Mouse (Mus musculus) embryonic facial prominence, embryonic 12.5 days (tissue): ENCODE data around the gene 4931422A03Rik. TPM values are rescaled to one million over a fixed set of nuclear protein-coding genes. Genes with fewer than 3 reads are reported as not detected.

Source experiments
- ATAC-seq: fragments of 200-750 bp; cut with Nextera tagmentation; 2 replicates; pipeline ENCODE4 v1.8.0; 2017; ENCODE audit not compliant: insufficient number of reproducible peaks, insufficient read depth, low FRiP score, low TSS enrichment
- H3K27ac ChIP-seq: fragments of 300-500 bp; sonication (generic); 2 replicates; pipeline ENCODE4 v1.5.1; 2016; ENCODE audit warnings: mild to moderate bottlenecking
- H3K27me3 ChIP-seq: fragments of 300-500 bp; sonication (generic); 2 replicates; pipeline ENCODE4 v1.6.1; 2016; ENCODE audit warnings: mild to moderate bottlenecking, moderate library complexity
- H3K36me3 ChIP-seq: fragments of 300-500 bp; sonication (generic); 2 replicates; pipeline ENCODE4 v1.6.1; 2016; ENCODE audit warnings: mild to moderate bottlenecking
- H3K4me1 ChIP-seq: fragments of 300-500 bp; sonication (generic); 2 replicates; pipeline ENCODE4 v1.6.1; 2016
- H3K4me2 ChIP-seq: fragments of 300-500 bp; sonication (generic); replicated peaks from 2 replicates; pipeline ENCODE4 v1.6.1; 2016; ENCODE audit warnings: mild to moderate bottlenecking, moderate library complexity
- H3K4me3 ChIP-seq: fragments of 300-500 bp; sonication (generic); 2 replicates; pipeline ENCODE4 v1.5.1; 2016; ENCODE audit warnings: mild to moderate bottlenecking
- H3K9ac ChIP-seq: fragments of 300-500 bp; sonication (generic); 2 replicates; pipeline ENCODE4 v1.6.1; 2016; ENCODE audit warnings: mild to moderate bottlenecking, moderate library complexity
- H3K9me3 ChIP-seq: fragments of 300-500 bp; sonication (generic); 2 replicates; pipeline ENCODE4 v1.6.1; 2016; ENCODE audit warnings: mild to moderate bottlenecking, moderate library complexity
- WGBS: fragments of 180-500 bp; shearing (Covaris S2); methylation state at CpG from one replicate; pipeline ENCODE4 v1.1.7; 2016; 5-methylcytosine and 5-hydroxymethylcytosine counted together
- polyA plus RNA-seq: library from polyadenylated mRNA; unstranded; fragments of >200 nt; fragmentation: Nextera tagmentation; extraction: Ambion mirVana; gene quantifications from 2 replicates; pipeline ENCODE4 v1.2.1, GENCODE M21; 2016

The 4931422A03Rik gene
- polyA plus RNA-seq, 1 experiment from 2014 or later: 3.0 TPM

DNA sequence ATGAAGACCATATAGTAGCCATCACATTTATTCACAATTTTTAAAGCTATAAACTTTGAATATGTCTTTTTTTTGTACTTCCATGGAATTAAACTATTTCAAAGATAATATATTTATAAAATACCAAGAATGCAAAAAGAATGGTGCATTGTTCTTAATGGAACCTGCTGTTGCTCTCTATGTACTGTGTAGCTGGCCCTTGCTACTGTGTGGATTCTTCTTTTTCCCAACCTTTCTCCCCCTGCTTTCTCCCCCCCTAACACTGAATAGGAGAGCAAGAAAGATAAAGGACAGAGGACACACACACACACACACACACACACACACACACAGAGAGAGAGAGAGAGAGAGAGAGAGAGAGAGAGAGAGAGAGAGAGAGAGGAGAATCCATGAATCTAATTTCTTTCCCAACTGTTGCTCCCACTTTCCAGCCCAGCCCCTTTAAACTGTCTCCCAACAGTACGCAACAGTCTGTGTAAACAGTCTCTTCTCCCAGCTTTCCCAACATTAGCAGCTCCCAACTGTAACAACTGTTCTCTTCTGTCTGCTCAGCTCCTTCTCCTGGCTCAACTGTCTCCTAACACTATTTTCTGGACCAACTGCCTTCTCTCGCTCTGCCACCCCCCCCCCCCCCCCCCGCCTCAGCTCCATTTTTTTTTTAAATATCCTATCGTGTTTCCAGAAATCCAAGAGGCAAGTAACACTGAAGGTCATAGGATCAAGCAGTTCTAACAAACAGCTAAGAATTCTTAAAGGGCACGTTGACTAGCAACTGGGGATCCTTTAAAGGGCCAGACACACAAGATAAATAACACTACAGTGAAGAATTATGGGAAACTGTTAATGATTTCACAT is 15.7 kb upstream of the 4931422A03Rik start:
- Histone ChIP-seq H3K36me3 (peaks cover 19% of the 10 kb centered on the region; the same call in 1 of the 2 replicates), H3K27ac (0 out of 2 replicates have a peak overlapping the region, but pooled peaks have one; percentile 41)
- WGBS: 38% methylated on average over 5 of the region's 5 CpGs

DNA sequence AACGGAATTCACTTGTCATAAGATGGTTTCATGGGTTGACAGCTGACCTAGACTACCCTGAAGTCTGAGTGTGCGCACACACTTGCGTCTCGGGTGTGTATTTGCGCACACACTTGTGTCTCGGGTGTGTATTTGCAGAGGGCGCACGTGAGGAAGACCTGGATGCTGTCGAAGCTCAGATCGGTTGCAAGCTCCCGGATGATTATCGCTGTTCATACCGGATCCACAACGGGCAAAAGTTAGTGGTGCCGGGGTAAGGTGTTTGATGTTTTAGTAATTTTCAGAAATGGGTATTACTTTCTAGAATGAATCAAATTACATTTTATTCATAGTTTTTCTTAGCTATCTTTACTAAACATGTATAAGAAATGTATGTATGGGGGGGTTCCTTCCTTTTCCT is 14.6 kb upstream of the 4931422A03Rik start:
- H3K36me3 ChIP-seq: peaks cover 13% of the 10 kb centered on the region; the same call in 1 of the 2 replicates
- no peak overlapping the region for H3K27ac ChIP-seq
- no peak overlapping the region for H3K9ac ChIP-seq
- no peaks in the 10 kb centered on the region for H3K9me3 ChIP-seq
- no peak for ATAC-seq
- H3K4me3 ChIP-seq: no peak overlapping the region
- 0 out of 2 replicates have a peak, but pooled peaks cover 4% of the 10 kb centered on the region for H3K4me1 ChIP-seq
- 93% methylated on average over 15 of the region's 15 CpGs for WGBS
- H3K4me2 ChIP-seq: no peak overlapping the region
- no peaks in the 10 kb centered on the region for H3K27me3 ChIP-seq

More for the DNA sequence above, 15.7 kb upstream of the 4931422A03Rik start:
- H3K4me2 ChIP-seq: no peak overlapping the region
- no peak overlapping the region for H3K4me3 ChIP-seq
- no peaks in the 10 kb centered on the region for H3K27me3 ChIP-seq
- H3K9me3 ChIP-seq: no peaks in the 10 kb centered on the region
- no peak for ATAC-seq
- H3K4me1 ChIP-seq: 0 out of 2 replicates have a peak, but pooled peaks cover 4% of the 10 kb centered on the region
- H3K9ac ChIP-seq: no peak overlapping the region

DNA sequence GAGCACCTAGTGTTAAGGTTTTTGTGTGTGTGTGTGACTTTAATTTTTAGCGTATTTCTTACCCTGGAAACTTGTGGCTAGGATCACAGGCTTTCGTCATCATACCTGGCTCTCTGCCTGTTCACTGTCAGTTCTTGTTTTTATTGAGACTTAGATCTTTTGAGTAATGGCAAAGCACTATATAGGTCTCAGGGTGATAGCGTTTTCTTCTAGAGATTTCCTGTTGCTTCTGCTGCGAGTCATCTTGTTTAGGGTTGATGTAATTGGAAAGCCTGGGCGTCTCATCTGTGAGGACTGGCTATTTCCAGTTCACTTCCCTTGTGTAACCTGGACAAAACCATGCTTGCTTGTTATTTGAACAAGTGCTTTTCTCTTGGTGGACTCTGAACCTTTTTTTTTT is 13.5 kb upstream of the 4931422A03Rik start:
- ATAC-seq: no peak
- WGBS: 75% methylated on average over 5 of the region's 5 CpGs
- no peak overlapping the region for H3K9ac ChIP-seq
- no peak overlapping the region for H3K27ac ChIP-seq
- H3K4me2 ChIP-seq: no peak overlapping the region
- 0 out of 2 replicates have a peak, but pooled peaks cover 4% of the 10 kb centered on the region for H3K4me1 ChIP-seq
- H3K36me3 ChIP-seq: peaks cover 17% of the 10 kb centered on the region; the same call in 1 of the 2 replicates
- H3K9me3 ChIP-seq: no peaks in the 10 kb centered on the region
- no peak overlapping the region for H3K4me3 ChIP-seq
- H3K27me3 ChIP-seq: no peaks in the 10 kb centered on the region

DNA sequence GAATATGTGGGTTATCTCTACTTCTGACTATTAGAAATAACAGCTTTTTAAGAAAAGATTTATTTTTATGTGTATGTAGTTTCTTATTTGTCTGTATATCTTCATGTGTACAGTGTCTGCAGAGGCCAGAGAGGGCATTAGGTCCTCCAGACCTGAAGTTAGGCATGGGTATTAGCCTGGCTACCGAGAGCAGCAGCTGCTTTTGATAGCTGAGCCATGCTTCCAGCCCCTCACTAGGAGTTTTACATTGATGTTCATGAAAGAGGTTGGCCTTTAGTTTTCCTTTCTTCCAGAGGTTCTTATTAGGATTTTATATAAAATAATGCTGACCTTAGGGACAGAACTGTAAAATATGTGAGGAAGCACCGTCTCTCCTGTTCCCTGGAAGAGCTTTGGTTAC is 10.1 kb upstream of the 4931422A03Rik start:
- no peak overlapping the region for H3K4me3 ChIP-seq
- no peak overlapping the region for H3K9ac ChIP-seq
- 62% methylated on average over 2 of the region's 2 CpGs for WGBS
- no peaks in the 10 kb centered on the region for H3K9me3 ChIP-seq
- H3K4me2 ChIP-seq: no peak overlapping the region
- no peak for ATAC-seq
- H3K27me3 ChIP-seq: no peaks in the 10 kb centered on the region
- H3K36me3 ChIP-seq: peaks cover 23% of the 10 kb centered on the region; the same call in 1 of the 2 replicates
- no peaks in the 10 kb centered on the region for H3K4me1 ChIP-seq
- no peak overlapping the region for H3K27ac ChIP-seq

DNA sequence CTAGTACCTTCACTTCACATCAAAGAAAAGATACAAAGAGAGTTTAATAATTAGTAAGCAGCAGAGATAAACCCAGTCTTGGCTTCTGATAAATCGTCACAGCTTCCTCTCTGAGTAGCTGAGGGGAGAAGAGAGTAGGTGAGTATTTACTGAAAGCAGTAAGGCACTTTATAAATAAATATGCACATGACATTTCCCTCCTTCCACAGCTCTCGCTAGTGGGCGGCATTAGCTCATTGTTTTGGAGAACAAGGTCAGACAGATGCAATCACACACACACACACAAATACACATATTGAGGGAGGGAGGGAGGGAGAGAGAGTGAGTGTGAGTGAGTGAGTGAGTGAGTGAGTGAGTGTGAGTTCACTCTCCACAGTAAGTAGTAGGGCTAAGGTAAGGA is 8.2 kb upstream of the 4931422A03Rik start:
- H3K4me1 ChIP-seq: no peaks in the 10 kb centered on the region
- H3K9me3 ChIP-seq: no peaks in the 10 kb centered on the region
- H3K4me2 ChIP-seq: no peak overlapping the region
- H3K9ac ChIP-seq: no peak overlapping the region
- no peak for ATAC-seq
- no peak overlapping the region for H3K27ac ChIP-seq
- H3K27me3 ChIP-seq: no peaks in the 10 kb centered on the region
- no peak overlapping the region for H3K4me3 ChIP-seq
- H3K36me3 ChIP-seq: peaks cover 30% of the 10 kb centered on the region; the same call in 1 of the 2 replicates
- WGBS: 82% methylated on average over 3 of the region's 3 CpGs

DNA sequence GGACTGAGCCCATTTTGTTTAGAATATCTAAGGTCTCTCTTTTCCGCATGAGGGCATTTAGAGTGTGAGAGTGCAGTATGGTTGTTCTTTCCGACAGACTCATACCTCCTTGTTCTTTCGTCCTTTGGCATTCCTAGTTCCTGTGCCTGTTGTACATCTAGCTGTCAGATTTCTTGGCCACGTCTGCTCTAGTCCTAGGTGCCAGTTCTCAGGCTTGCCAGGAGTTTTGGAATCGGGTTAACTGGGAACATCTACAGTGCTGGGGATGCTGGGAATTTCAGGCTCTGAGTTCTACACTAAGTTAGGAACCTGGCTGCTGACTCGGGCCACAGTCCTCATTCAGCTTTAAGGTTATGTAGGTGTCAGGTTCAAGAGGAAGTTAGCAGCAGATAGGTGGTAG is 7.4 kb upstream of the 4931422A03Rik start:
- Histone ChIP-seq H3K27me3 (no peaks in the 10 kb centered on the region), H3K4me1 (no peaks in the 10 kb centered on the region), H3K4me2 (no peak overlapping the region), H3K9me3 (no peaks in the 10 kb centered on the region), H3K36me3 (peaks cover 30% of the 10 kb centered on the region; the same call in 1 of the 2 replicates), H3K9ac (no peak overlapping the region), H3K27ac (no peak overlapping the region), H3K4me3 (no peak overlapping the region)
- ATAC-seq: no peak
- WGBS: 85% methylated on average over 6 of the region's 6 CpGs

DNA sequence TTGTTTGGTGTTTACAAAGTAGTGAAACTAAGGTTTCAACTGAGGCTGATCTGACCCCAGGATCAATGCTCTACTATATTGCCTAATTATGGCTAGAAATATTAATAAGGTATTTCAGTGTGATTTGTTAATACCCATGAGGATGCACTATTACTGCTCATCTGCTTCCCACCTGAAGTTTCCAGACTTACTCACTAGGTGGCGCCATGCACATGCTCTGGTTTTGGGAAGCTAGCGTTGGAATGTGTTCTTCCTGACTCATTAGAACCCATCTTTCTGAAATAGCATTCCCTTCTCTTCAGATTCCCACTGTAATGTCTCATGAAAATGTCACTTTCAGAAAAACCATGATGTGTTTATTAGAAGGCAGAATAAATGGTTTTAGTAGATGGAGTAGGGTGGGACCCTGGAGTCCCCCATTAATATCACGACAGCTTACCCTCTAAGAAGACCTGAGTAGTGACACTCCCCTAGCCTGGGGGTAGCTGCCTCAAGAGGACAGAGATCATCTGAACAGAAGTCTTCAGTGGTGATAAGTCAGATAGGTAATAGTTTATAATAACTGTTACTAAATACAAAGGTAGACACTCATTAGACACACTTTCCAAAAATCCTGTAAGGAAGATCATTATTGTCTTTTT is 6.8 kb upstream of the 4931422A03Rik start:
- ATAC-seq: no peak

DNA sequence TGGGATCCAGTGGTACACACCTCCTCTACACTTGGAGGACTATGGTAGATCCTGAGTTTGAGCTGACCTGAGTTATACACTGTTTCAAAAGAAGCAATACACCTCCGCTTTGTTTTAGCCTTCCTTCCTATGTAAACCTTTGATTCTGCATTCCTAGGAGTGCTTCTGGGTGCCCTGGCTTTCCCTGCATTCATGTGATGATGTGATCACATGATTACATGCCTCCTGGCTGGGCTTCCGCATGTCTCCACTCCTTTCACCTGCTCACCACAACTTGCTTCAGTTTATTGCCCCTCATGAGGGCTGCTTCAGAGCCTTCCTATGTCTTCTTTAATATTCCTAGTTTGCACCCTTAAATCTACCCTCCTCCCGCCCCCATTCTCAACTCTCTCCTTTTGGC is 3.9 kb upstream of the 4931422A03Rik start:
- Histone ChIP-seq H3K36me3 (peaks cover 21% of the 10 kb centered on the region; the same call in 1 of the 2 replicates), H3K9me3 (no peaks in the 10 kb centered on the region), H3K27ac (no peak overlapping the region), H3K27me3 (no peaks in the 10 kb centered on the region), H3K4me2 (no peak overlapping the region), H3K4me3 (no peak overlapping the region), H3K9ac (no peak overlapping the region), H3K4me1 (peaks cover 15% of the 10 kb centered on the region)
- ATAC-seq: no peak
- WGBS: 85% methylated on average over 3 of the region's 3 CpGs

More for the DNA sequence above, 6.8 kb upstream of the 4931422A03Rik start:
- no peaks in the 10 kb centered on the region for H3K27me3 ChIP-seq
- 0 out of 2 replicates have a peak, but pooled peaks cover under 1% of the 10 kb centered on the region for H3K4me1 ChIP-seq
- H3K36me3 ChIP-seq: peaks cover 30% of the 10 kb centered on the region; the same call in 1 of the 2 replicates
- H3K4me3 ChIP-seq: no peak overlapping the region
- H3K9me3 ChIP-seq: no peaks in the 10 kb centered on the region
- H3K9ac ChIP-seq: no peak overlapping the region
- H3K4me2 ChIP-seq: no peak overlapping the region
- 32% methylated on average over 3 of the region's 3 CpGs for WGBS
- no peak overlapping the region for H3K27ac ChIP-seq

DNA sequence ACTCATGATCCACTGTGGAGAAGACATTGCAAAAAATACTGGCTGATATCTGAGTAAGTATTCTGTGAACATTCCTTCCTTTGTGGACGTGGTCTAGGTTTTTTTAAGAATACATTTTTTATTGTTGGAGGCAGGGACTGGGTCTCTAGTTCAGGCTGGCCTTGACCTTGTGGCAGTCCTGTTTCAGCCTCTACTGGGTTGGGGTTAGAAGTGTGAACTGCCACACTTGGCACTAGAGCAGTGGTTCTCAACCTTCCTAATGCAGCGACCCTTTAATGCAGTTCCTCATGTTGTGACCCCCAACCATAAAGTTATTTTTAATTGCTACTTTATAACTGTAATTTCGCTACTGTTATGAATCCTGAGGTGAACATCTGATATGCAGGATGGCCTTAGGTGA is 2.2 kb upstream of the 4931422A03Rik start:
- H3K27ac ChIP-seq: no peak overlapping the region
- no peak overlapping the region for H3K4me3 ChIP-seq
- WGBS: 88% methylated on average over 3 of the region's 3 CpGs
- peaks cover 15% of the 10 kb centered on the region for H3K4me1 ChIP-seq
- peaks cover 10% of the 10 kb centered on the region; the same call in 1 of the 2 replicates for H3K36me3 ChIP-seq
- H3K4me2 ChIP-seq: no peak overlapping the region
- H3K27me3 ChIP-seq: no peaks in the 10 kb centered on the region
- ATAC-seq: no peak
- H3K9ac ChIP-seq: no peak overlapping the region
- H3K9me3 ChIP-seq: no peaks in the 10 kb centered on the region

DNA sequence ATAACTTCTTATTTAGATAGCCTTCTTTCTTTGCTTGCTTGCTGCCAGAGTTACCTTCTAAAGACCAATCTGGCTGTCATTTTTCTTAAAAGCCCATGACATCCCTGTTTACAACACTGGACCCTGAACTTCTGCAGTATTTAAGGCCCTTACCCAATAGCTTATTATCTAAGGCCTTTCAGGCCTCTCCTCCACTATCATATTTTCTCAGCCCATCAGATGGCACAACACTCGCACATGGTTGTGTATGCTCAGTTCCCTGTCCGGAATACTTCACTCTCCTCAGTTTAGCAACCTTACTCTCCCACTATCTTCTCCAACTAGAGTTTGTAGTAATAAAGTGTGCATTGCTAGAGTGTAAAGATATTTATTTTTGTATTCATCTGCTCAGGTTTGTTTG is 913 bp upstream of the 4931422A03Rik start:
- H3K9ac ChIP-seq: peak overlapping the region; percentile 94
- H3K27ac ChIP-seq: no peak overlapping the region
- H3K27me3 ChIP-seq: no peaks in the 10 kb centered on the region
- peaks cover 15% of the 10 kb centered on the region for H3K4me1 ChIP-seq
- peak overlapping the region; percentile 97 for H3K4me3 ChIP-seq
- WGBS: 85% methylated on average over 2 of the region's 2 CpGs
- H3K9me3 ChIP-seq: no peaks in the 10 kb centered on the region
- peaks cover 10% of the 10 kb centered on the region; the same call in 1 of the 2 replicates for H3K36me3 ChIP-seq
- no peak for ATAC-seq
- peak overlapping the region; percentile 80 for H3K4me2 ChIP-seq

DNA sequence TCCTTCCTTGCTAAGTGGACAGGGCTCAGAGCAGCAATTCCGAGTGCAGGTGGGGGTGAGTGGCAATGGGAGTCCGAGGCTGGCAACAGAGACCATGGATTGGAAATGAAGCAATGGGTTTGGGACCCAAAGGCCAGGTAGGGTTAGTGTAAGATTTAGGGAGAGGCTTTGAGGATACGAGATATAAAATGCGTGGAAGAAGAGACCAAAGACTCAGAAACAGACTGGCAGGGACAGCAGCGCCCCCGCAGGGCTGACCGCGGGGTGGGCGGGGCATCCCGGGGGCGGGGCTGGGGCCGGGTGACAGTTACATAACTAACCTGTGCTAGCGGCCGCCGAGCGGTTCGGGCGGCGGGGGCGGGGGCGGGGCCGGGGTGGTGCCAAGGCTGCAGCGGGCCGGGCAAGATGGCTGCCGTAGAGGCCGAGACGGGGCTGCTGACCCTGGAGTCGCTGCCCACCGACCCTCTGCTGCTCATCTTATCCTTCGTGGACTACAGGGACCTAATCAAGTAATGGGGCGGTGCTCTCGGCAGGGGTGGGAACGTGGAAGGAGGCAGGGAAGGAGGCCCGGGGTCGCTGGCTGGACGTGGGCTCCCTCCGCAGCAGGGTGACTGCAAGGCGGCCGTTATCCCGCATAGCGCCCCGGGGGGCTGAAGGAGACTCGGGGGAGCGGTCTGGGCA is 563 bp downstream of the 4931422A03Rik start, which contains the start of gene Fbxo3:
Fbxo3 (plus strand) TSS at position 264 of the 681 bp plus-strand sequence.
- peak within 1 kb of the TSS; percentile 80 for H3K4me2 ChIP-seq
- peak within 1 kb of the TSS; percentile 97 for H3K4me3 ChIP-seq
- no peaks in the 10 kb centered on the region for H3K9me3 ChIP-seq
- peaks cover 6% of the 10 kb centered on the region; the same call in 1 of the 2 replicates for H3K36me3 ChIP-seq
- H3K9ac ChIP-seq: peak within 1 kb of the TSS; percentile 94
- peaks cover 15% of the 10 kb centered on the region for H3K4me1 ChIP-seq
- no peaks in the 10 kb centered on the region for H3K27me3 ChIP-seq
- ATAC-seq: peak; percentile 85
- WGBS: under 1% methylated on average over 44 of the region's 44 CpGs
- H3K27ac ChIP-seq: 0 out of 2 replicates have a peak within 1 kb of the TSS, but pooled peaks have one; percentile 30
